Mouse (Mus musculus) kidney, postnatal 4 days (tissue): Measurements from ENCODE around the gene Spty2d1.
"Not testable (repeated sequence)": the region's sequence is repeated elsewhere in the genome, so short reads cannot be mapped to it uniquely, and the experiment has no call there.

ENCODE experiments used
- DNase-seq, 2 experiments: peaks; one replicate each; pipeline ENCODE4 v3.0.0; 2021; ENCODE audit warnings: mixed read lengths in 2 of 2

Spty2d1 gene

GRCm38 (mm10) chr7:47020956-47021355 lies 12.7 kb upstream of the Spty2d1 start:
- no peak for DNase-seq

GRCm38 (mm10) chr7:47019641-47020040 lies 11.4 kb upstream of the Spty2d1 start:
- DNase-seq: peak; percentile 22 to 45

GRCm38 (mm10) chr7:47017146-47017545 lies 8.9 kb upstream of the Spty2d1 start:
- no peak for DNase-seq

- no peak for DNase-seq
Observed at GRCm38 (mm10) chr7:47016602-47017001, 8.4 kb upstream of the Spty2d1 start.

GRCm38 (mm10) chr7:47015390-47016065 lies 7.3 kb upstream of the Spty2d1 start:
- peak; percentile 87 to 92 for DNase-seq

GRCm38 (mm10) chr7:47014564-47015389 lies 6.6 kb upstream of the Spty2d1 start:
- DNase-seq: no peak

- DNase-seq: no peak
Observed at GRCm38 (mm10) chr7:47013131-47013767, 5.0 kb upstream of the Spty2d1 start.

GRCm38 (mm10) chr7:47007818-47008167 lies 418 bp downstream of the Spty2d1 start:
- no peak for DNase-seq

- peak in 1 of 2 experiments; percentile 31 for DNase-seq
Observed at GRCm38 (mm10) chr7:47007109-47007780, 966 bp downstream of the Spty2d1 start.

GRCm38 (mm10) chr7:47003411-47004115 lies 4.6 kb downstream of the Spty2d1 start:
- DNase-seq: no peak

- DNase-seq: no peak
Observed at GRCm38 (mm10) chr7:47001900-47002275, 6.3 kb downstream of the Spty2d1 start.

- no peak for DNase-seq
Observed at GRCm38 (mm10) chr7:47001125-47001899, 6.9 kb downstream of the Spty2d1 start.

GRCm38 (mm10) chr7:47000644-47000983 lies 7.6 kb downstream of the Spty2d1 start:
- DNase-seq: peak in 1 of 2 experiments; percentile 29

GRCm38 (mm10) chr7:46999983-47000643 lies 8.1 kb downstream of the Spty2d1 start:
- peak in 1 of 2 experiments; percentile 19 for DNase-seq

- DNase-seq: no peak
Observed at GRCm38 (mm10) chr7:46998942-46999341, 9.3 kb downstream of the Spty2d1 start.

- peak; percentile 19 to 41 for DNase-seq
Observed at GRCm38 (mm10) chr7:46997644-46998395, 10.4 kb downstream of the Spty2d1 start.

- no peak for DNase-seq
Observed at GRCm38 (mm10) chr7:46997008-46997407, 11.2 kb downstream of the Spty2d1 start.

- no peak for DNase-seq
Observed at GRCm38 (mm10) chr7:46995558-46995957, 12.7 kb downstream of the Spty2d1 start.

- no peak for DNase-seq
Observed at GRCm38 (mm10) chr7:46993079-46993478, 15.1 kb downstream of the Spty2d1 start.

- not testable (repeated sequence) for DNase-seq
Observed at GRCm38 (mm10) chr7:46989387-46989786, 18.8 kb downstream of the Spty2d1 start.
